Mouse (Mus musculus) neural tube, embryonic 11.5 days (tissue): ENCODE results near the gene Alpl. TPM values are rescaled to one million over a fixed set of nuclear protein-coding genes. Genes with fewer than 3 reads are reported as not detected.

ENCODE experiments used
- ATAC-seq: fragments of 200-750 bp; cut with Nextera tagmentation; 2 replicates; pipeline ENCODE4 v1.8.0; 2017; ENCODE audit warnings: moderate number of reproducible peaks, mild to moderate bottlenecking, moderate TSS enrichment, moderate library complexity; ENCODE audit not compliant: insufficient read depth, low FRiP score, low TSS enrichment
- DNase-seq: peaks from one replicate; pipeline ENCODE4 v3.0.0-alpha.2; 2015; ENCODE audit warnings: low spot score
- H3K27ac ChIP-seq: fragments of 300-500 bp; sonication (generic); 2 replicates; pipeline ENCODE4 v1.5.1; 2014; ENCODE audit warnings: low read depth, mild to moderate bottlenecking, low read length
- H3K27me3 ChIP-seq: fragments of 300-500 bp; sonication (generic); 2 replicates; pipeline ENCODE4 v1.6.1; 2014; ENCODE audit warnings: mild to moderate bottlenecking, low read length, mixed read lengths; ENCODE audit not compliant: control insufficient read depth, insufficient read depth
- H3K36me3 ChIP-seq: fragments of 300-500 bp; sonication (generic); 2 replicates; pipeline ENCODE4 v1.6.1; 2014; ENCODE audit warnings: mild to moderate bottlenecking, low read length, moderate library complexity, mixed read lengths; ENCODE audit not compliant: control insufficient read depth, insufficient read depth
- H3K4me1 ChIP-seq: fragments of 300-500 bp; sonication (generic); 2 replicates; pipeline ENCODE4 v1.6.1; 2014; ENCODE audit warnings: low read length, mixed read lengths; ENCODE audit not compliant: control insufficient read depth, insufficient read depth
- H3K4me2 ChIP-seq: fragments of 300-500 bp; sonication (generic); 2 replicates; pipeline ENCODE4 v1.6.1; 2014; ENCODE audit warnings: low read depth, mild to moderate bottlenecking, moderate library complexity
- H3K4me3 ChIP-seq: fragments of 300-500 bp; sonication (generic); 2 replicates; pipeline ENCODE4 v1.5.1; 2014; ENCODE audit warnings: low read depth, low read length
- H3K9ac ChIP-seq: fragments of 300-500 bp; sonication (generic); 2 replicates; pipeline ENCODE4 v1.6.1; 2014; ENCODE audit warnings: mild to moderate bottlenecking, low read length
- H3K9me3 ChIP-seq: fragments of 300-500 bp; sonication (generic); 2 replicates; pipeline ENCODE4 v1.6.1; 2016; ENCODE audit warnings: low read length; ENCODE audit not compliant: control insufficient read depth
- WGBS: fragments of 180-500 bp; shearing (Covaris S2); extraction: QIAGEN DNeasy Blood & Tissue Kit; methylation state at CpG from one replicate; pipeline ENCODE4 v1.1.7; 2014; 5-methylcytosine and 5-hydroxymethylcytosine counted together
- polyA plus RNA-seq: library from polyadenylated mRNA; unstranded; fragments of >200 nt; fragmentation: Nextera tagmentation; extraction: Ambion mirVana; gene quantifications from 2 replicates; pipeline ENCODE4 v1.2.1, GENCODE M21; 2014

Alpl gene
- polyA plus RNA-seq, 1 experiment from 2014 or later = 12.3 TPM

DNA sequence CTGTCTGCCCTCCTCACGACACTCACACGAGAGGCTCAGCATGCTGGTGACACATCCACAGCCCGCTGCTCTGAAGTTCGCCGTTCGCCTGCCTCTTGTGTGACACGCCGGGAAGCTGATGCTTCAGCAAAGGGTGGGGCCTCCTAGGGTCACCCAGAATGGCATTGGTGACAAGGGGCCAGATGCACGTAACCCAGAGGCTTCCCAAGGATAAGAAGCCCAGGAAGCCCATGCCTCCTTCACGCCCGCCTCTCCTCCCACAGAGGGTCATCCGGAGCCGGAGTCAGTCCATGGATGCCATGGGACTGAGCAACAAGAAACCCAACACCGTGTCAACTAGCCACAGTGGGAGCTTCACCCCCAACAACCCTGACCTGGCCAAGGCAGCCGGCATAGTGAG lies 74.6 kb downstream of the Alpl start:
- no peak overlapping the region for H3K27ac ChIP-seq
- WGBS = 89% methylated on average over 15 of the region's 15 CpGs

DNA sequence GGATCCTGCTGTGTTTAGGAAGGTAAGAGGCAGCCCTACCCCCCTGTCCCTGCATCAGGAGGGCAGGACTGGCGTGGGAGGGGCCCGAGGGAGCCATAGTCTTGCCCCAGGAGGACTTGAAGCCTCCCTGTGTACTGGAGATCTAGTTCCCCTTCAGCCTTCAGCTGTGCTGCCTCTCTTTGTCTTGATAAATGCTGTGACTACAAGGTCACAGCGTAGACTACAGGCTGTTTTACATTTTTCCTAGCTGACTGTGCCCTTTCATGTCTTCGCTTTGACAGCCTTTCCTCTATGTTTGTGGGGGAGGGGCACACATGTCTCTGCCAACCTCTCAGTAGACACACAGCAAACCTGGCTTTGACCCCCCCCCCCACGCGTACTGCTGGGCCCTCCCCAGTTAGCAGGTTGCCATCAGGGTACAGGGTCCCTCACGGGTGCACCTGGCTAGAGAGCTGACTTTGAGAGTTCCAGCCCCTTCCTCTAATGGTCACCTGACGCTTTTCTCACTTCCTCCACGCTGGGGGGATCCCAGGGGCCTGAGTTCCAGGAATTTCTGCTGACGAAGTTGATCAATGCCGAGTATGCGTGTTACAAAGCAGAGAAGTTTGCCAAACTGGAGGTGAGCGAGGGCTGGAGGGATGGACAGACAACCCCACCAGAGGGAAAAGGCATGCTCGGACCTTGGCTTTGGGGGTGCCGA lies 76.7 kb downstream of the Alpl start:
- H3K4me3 ChIP-seq = no peak overlapping the region
- no peak overlapping the region for H3K4me2 ChIP-seq
- peak overlapping the region; percentile 38; the same call in 1 of the 2 replicates for H3K9ac ChIP-seq
- H3K36me3 ChIP-seq = no peaks in the 10 kb centered on the region
- DNase-seq = peak; percentile 49
- peak overlapping the region; percentile 34 for H3K27ac ChIP-seq
- H3K4me1 ChIP-seq = peaks cover 11% of the 10 kb centered on the region
- WGBS = 30% methylated on average over 15 of the region's 15 CpGs
- H3K9me3 ChIP-seq = no peaks in the 10 kb centered on the region
- ATAC-seq = 0 out of 2 replicates have a peak, but pooled peaks have one; percentile 17
- peaks cover 3% of the 10 kb centered on the region; the same call in 1 of the 2 replicates for H3K27me3 ChIP-seq

More for the DNA sequence above, 74.6 kb downstream of the Alpl start:
- Histone ChIP-seq H3K4me2 (no peak overlapping the region), H3K4me3 (no peak overlapping the region), H3K9me3 (no peaks in the 10 kb centered on the region), H3K4me1 (peaks cover 11% of the 10 kb centered on the region), H3K9ac (no peak overlapping the region), H3K36me3 (no peaks in the 10 kb centered on the region), H3K27me3 (peaks cover 3% of the 10 kb centered on the region; the same call in 1 of the 2 replicates)
- DNase-seq (no peak), ATAC-seq (no peak)

DNA sequence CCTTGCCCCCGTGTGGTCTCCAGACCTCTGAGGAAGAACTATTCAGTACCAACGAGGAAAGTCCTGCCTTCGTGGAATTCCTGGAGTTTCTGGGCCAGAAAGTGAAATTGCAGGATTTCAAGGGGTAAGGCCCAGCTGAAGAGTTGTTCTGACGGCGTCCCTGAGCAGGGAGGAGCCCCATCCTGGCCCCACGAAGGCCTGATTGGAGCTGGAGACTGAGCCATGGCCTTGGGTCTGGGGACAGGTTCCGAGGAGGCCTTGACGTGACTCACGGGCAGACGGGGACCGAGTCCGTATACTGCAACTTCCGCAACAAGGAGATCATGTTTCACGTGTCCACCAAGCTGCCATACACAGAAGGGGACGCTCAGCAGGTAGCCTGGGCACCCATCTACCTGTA lies 78.5 kb downstream of the Alpl start:
- Histone ChIP-seq H3K27me3 (no peaks in the 10 kb centered on the region), H3K36me3 (no peaks in the 10 kb centered on the region), H3K4me1 (peaks cover 11% of the 10 kb centered on the region), H3K4me2 (no peak overlapping the region), H3K4me3 (no peak overlapping the region), H3K27ac (no peak overlapping the region), H3K9me3 (no peaks in the 10 kb centered on the region), H3K9ac (no peak overlapping the region)
- 74% methylated on average over 15 of the region's 15 CpGs for WGBS
- no peak for ATAC-seq
- DNase-seq = no peak

DNA sequence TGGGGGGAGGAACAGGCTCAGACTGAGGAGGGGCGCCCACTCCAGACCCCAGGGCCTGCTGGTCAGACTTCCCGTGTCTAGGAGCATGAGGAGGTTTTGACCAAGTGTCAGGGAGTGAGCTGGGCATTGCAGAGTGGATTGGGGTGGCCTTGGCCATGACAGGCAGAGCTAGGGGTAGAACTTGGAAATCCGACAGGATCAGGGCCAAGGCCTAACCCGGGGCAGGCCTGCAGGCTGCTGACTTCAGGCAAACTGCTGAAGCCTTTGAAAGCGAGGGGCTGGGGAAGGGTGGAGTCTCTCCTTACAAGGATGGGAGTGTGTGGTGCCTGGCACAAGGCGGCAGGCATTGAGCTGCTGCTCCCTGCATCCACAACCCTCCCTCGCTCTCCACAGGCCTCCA lies 79.2 kb downstream of the Alpl start:
- Histone ChIP-seq H3K36me3 (no peaks in the 10 kb centered on the region), H3K4me1 (peaks cover 11% of the 10 kb centered on the region), H3K27ac (no peak overlapping the region), H3K9me3 (no peaks in the 10 kb centered on the region), H3K27me3 (no peaks in the 10 kb centered on the region), H3K9ac (no peak overlapping the region; the same call in 1 of the 2 replicates), H3K4me3 (no peak overlapping the region), H3K4me2 (no peak overlapping the region)
- WGBS = 62% methylated on average over 7 of the region's 7 CpGs
- DNase-seq (no peak), ATAC-seq (no peak)

DNA sequence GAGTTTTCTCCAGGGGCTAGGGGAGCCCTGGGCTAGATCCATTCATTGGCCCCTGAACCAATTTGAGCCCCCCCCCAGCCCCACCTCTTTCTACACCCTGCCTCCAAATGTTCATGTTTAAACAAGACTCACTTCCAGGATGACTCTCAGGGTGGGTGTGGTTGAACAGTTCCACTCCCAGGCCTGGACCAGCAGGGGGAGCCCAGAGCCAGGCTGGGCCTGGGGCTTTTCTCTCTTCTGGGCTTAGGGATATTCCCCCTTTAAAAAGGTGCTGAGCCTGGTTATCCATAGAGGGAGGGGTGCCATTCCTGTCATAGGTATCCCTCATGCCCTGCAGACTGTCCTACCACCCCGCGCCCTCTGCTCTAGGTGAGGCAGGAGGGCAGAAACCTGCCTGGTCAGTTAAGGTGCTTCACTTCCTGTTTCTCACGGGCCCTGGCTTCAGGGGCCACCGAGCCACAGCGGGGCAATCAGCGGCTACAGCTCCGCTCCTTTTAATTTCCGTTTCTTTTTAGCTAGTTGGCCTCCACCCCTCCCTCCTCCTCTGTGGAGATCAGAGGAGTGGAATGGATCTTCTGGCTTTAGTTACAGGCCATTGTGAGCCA lies 82.1 kb downstream of the Alpl start:
- Histone ChIP-seq H3K27me3 (no peaks in the 10 kb centered on the region), H3K9me3 (no peaks in the 10 kb centered on the region), H3K4me1 (peaks cover 5% of the 10 kb centered on the region), H3K4me3 (no peak overlapping the region), H3K27ac (no peak overlapping the region), H3K36me3 (no peaks in the 10 kb centered on the region), H3K4me2 (no peak overlapping the region), H3K9ac (no peak overlapping the region)
- DNase-seq (peak; percentile 38), ATAC-seq (no peak)
- 35% methylated on average over 8 of the region's 8 CpGs for WGBS

DNA sequence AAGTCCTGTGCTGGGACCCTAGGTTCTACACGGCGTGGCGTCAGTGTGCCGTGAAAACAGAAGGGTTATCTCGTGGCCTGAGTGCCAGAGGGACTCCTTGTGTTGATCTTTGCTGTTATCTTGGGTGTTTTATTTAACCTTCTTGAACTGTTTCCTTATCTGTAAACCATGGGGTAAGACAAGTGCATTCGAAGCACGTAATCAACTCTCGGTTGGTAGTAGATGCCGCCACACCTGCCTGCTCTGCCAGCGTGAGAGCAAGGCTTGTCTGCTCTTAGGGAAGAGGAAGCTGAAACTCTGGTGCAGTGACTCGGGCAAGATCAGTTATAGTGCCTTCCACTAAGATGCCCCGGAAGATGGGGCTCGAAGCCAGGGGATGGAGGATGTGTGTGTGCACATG lies 83.2 kb downstream of the Alpl start:
- Histone ChIP-seq H3K4me2 (no peak overlapping the region), H3K27ac (no peak overlapping the region), H3K9me3 (no peaks in the 10 kb centered on the region), H3K4me3 (no peak overlapping the region), H3K36me3 (no peaks in the 10 kb centered on the region), H3K9ac (no peak overlapping the region), H3K27me3 (no peaks in the 10 kb centered on the region), H3K4me1 (0 out of 2 replicates have a peak, but pooled peaks cover under 1% of the 10 kb centered on the region)
- DNase-seq = no peak
- no peak for ATAC-seq
- 90% methylated on average over 13 of the region's 13 CpGs for WGBS

DNA sequence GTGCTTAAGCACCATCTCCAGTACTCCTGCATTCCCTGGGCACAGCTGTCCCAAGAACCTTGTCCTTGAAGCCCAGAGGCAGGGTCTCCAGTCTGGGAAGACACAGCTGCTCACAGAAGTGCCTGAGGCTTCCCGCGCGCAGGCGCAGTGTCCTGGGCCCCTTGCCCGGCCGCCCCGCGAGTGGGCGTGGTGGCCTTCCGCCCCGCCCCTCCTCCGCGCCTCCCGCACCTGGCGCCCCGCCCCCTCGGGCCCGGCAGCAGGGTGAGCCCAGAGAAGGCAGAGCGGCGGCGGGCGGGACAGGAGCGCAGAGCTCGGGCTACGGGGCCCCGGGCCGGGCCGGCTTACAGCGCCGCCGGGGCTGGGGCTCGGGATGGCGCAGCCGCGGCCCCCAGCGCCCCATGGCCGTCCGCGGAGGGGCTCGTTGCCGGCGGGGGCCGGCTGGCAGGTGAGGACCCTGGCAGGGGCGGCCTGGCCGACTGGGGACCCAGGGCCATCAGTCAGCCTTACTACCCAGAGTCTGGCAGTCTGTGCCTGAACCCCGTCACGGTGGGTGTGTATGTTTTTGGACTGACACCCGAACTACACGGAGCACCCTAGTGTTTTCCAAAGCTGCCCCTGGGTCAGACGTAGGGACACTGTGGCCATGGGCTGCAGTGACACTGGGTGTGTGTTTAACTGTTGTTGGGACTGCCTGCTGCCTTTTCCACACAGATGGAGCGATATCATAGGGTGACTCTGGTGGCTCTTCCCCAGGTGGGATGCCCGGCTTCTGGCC lies 88.8 kb downstream of the Alpl start:
- Histone ChIP-seq H3K4me1 (peaks cover 15% of the 10 kb centered on the region), H3K9me3 (no peaks in the 10 kb centered on the region), H3K36me3 (no peaks in the 10 kb centered on the region), H3K27me3 (no peaks in the 10 kb centered on the region), H3K27ac (no peak overlapping the region), H3K4me2 (peak overlapping the region; percentile 80), H3K9ac (peak overlapping the region; percentile 70), H3K4me3 (peak overlapping the region; percentile 51)
- DNase-seq (peak; percentile 96), ATAC-seq (peak; percentile 76)
- WGBS = 2% methylated on average over 52 of the region's 52 CpGs

DNA sequence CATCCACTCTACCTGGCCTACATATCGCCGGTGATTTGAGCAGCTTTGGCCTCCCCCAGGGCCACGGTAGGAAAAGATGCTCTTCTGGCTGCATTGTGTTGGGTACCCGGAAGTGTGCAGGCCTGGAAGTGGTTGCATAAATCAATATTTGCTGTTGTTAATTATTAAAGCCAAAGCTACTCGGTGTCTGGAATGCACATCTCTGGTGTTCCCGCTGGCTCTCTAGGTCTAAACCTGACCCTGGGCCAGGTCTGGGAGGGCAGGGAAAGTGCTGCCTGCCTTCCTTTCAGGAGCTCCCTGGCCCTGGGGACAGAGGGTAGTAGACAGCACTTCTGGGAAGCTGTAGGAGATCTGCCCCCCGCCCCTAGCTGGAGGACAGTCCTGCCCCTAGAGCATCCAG lies 89.7 kb downstream of the Alpl start:
- Histone ChIP-seq H3K4me3 (no peak overlapping the region), H3K9me3 (no peaks in the 10 kb centered on the region), H3K4me1 (peaks cover 15% of the 10 kb centered on the region), H3K4me2 (no peak overlapping the region; the same call in 1 of the 2 replicates), H3K36me3 (no peaks in the 10 kb centered on the region), H3K27ac (peak overlapping the region; percentile 29; the same call in 1 of the 2 replicates), H3K9ac (no peak overlapping the region), H3K27me3 (no peaks in the 10 kb centered on the region)
- no peak for DNase-seq
- 74% methylated on average over 7 of the region's 7 CpGs for WGBS
- ATAC-seq = no peak
